Mouse (Mus musculus): ENCODE measurements around the gene Olfr1145.

The Olfr1145 gene

GRCm38 (mm10) chr2:87809522-87809921 is at the start of gene Olfr1145:
Gene Olfr1145 (plus strand): TSS chr2:87809822.
- DNase-seq (ENCODE audit: low read depth) = no peak

- no peak for DNase-seq (ENCODE audit: low read depth)
These were observed 33.5 kb upstream of the Olfr1145 start for GRCm38 (mm10) chr2:87776143-87776542.

- no peak for DNase-seq (ENCODE audit: low read depth)
These were observed 30.4 kb upstream of the Olfr1145 start, which contains the start of gene Olfr152 for GRCm38 (mm10) chr2:87779183-87779582. Gene Olfr152 (plus strand): TSS chr2:87779483.

- DNase-seq (ENCODE audit: low read depth) = no peak
These were observed 9.3 kb upstream of the Olfr1145 start, which contains the start of gene Olfr1143 for GRCm38 (mm10) chr2:87800292-87800691. Gene Olfr1143 (plus strand): TSS chr2:87800592.

GRCm38 (mm10) chr2:87830233-87830632 is 20.6 kb downstream of the Olfr1145 start, which contains the start of gene Olfr1148:
Gene Olfr1148 (plus strand): TSS chr2:87830533.
- no peak for DNase-seq (ENCODE audit: low read depth)

- no peak for DNase-seq (ENCODE audit: low read depth)
These were observed 34.1 kb downstream of the Olfr1145 start, which contains the start of gene Olfr1150-ps1 for GRCm38 (mm10) chr2:87843693-87844092. Gene Olfr1150-ps1 (plus strand): TSS chr2:87843993.

- no peak for DNase-seq (ENCODE audit: low read depth)
These were observed 45.9 kb downstream of the Olfr1145 start, which contains the start of gene Olfr1151 for GRCm38 (mm10) chr2:87855562-87855961. Gene Olfr1151 (plus strand): TSS chr2:87855862.
